ENCODE assay signal across 8 mouse cellular contexts in the genomic region with DNA sequence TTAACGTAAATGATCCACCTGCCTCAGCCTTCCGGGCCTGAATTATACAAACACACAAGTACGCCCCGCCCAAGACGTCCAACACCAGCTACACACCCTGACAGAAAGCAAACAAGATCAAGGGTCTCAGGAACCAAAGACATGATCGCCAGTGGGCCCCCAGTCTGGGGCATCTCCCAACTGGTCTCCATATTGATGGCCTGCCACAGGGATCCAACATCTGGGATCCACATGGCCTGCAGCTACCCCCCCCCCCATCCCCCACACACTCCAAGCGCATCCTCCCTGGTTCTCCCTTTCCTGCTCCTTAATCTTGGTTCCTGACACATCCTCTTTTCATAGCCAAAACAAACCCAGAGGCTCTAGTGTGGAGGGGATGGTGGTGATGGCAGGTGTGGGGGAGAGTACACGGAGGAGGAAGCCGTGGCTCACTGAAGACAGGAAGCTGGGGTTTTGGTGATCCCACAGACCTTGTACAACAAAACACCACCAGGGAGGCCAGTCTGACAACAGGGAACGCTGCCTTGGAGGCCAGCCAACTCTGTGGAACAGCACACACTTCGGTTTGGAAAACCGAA. TPM values are rescaled to one million over a fixed set of nuclear protein-coding genes. Genes with fewer than 3 reads are reported as not detected.
DNase-seq lines count a peak whose midpoint lies in the region; ATAC-seq and TF ChIP-seq lines count a peak whose summit lies in the region.

No protein-coding gene starts in this region.

- no peaks in the 10 kb centered on the region for H3K27me3 ChIP-seq in liver, embryonic 14.5 days (ENCODE audit: control insufficient read depth, insufficient read depth, low read length)

- ATAC-seq in activated CD4-positive, CD25-positive, alpha-beta regulatory T cell, adult 4 months = peak; percentile 81
- ATAC-seq in liver, embryonic 14.5 days (ENCODE audit: insufficient read depth) = peak; percentile 41; the same call in 1 of the 2 replicates

- WGBS in liver, embryonic 14.5 days (ENCODE audit: insufficient replicate concordance) = 22% methylated on average over 12 of the region's 12 CpGs

- peak overlapping the region; percentile 78 for H3K4me2 ChIP-seq in liver, embryonic 14.5 days (ENCODE audit: low read depth)

- H3K27ac ChIP-seq in liver, embryonic 14.5 days = peak overlapping the region; percentile 98

- peaks cover 29% of the 10 kb centered on the region for H3K36me3 ChIP-seq in liver, embryonic 14.5 days (replicated peaks; ENCODE audit: control insufficient read depth, insufficient read depth, low read depth)

- peaks cover 29 to 34% of the 10 kb centered on the region in 2 experiments for H3K4me1 ChIP-seq in liver, embryonic 14.5 days (replicated peaks; ENCODE audit: control insufficient read depth in 2 of 2, insufficient read depth in 2 of 2, low read length in 1 of 2)

- peak overlapping the region; percentile 69 for H3K9ac ChIP-seq in liver, embryonic 14.5 days (replicated peaks)

- no peak for TF ChIP-seq EP300 in liver, embryonic 14.5 days (IDR thresholded peaks at IDR 0.05; ENCODE audit: low read depth)

- DNase-seq in adrenal gland, adult 2 months = peak; percentile 55
- no peak for DNase-seq in adrenal gland, adult 18-20 months (ENCODE audit: low spot score in 2 of 2)
- DNase-seq in gastrocnemius, postnatal 14 days = peak; percentile 72
- DNase-seq in induced T-regulatory cell, adult 2 months (ENCODE audit: low read depth) = peak; percentile 85
- DNase-seq in liver, embryonic 14.5 days (ENCODE audit: low read depth in 3 of 3, low spot score in 3 of 3) = no peak
- DNase-seq in ovary, postnatal 36 days (ENCODE audit: low spot score) = peak; percentile 73
- DNase-seq in left cerebral cortex, adult 18-20 months (ENCODE audit: low spot score in 2 of 2) = no peak

- no peaks in the 10 kb centered on the region for H3K9me3 ChIP-seq in liver, embryonic 14.5 days (ENCODE audit: control insufficient read depth, low read length)

- intact Hi-C loops in gastrocnemius, postnatal 14 days (cut with DNase I; ENCODE audit: low total_unique reads) = no loop called here

- no peak for TF ChIP-seq CTCF in liver, embryonic 14.5 days (IDR thresholded peaks at IDR 0.05; ENCODE audit: low read depth)

- peak overlapping the region in 1 of 2 experiments; percentile 39; a peak in 2 of 4 replicates for H3K4me3 ChIP-seq in liver, embryonic 14.5 days (ENCODE audit: insufficient read depth in 1 of 2, low read depth in 2 of 2, low read length in 2 of 2)

RNA-seq across cellular contexts. Expression of a gene that starts 9.9 kb away (rescaled TPM):
- 10 to 100 TPM; 38.1 to 51.3 TPM for total RNA-seq in adrenal gland, adult 2 months (2021)
- 48.9 and 59.8 TPM in 2 replicates for polyA plus RNA-seq in adrenal gland, adult 2 months (2012; rRNA removed)
- total RNA-seq in adrenal gland, adult 18-20 months (2021) = 10 to 100 TPM; 33.6 to 42.2 TPM
- 10 to 100 TPM; 10.9 to 13.0 TPM for polyA plus RNA-seq in activated CD4-positive, CD25-positive, alpha-beta regulatory T cell, adult 4 months (2017; shearing (Covaris generic))
- total RNA-seq in gastrocnemius, postnatal 14 days (2021) = 10 to 100 TPM; 47.6 to 50.9 TPM
- polyA plus RNA-seq in liver, embryonic 14.5 days (2012; rRNA removed) = 19.3 and 19.8 TPM in 2 replicates
- polyA plus RNA-seq in liver, embryonic 14.5 days (2014; fragmentation: Nextera tagmentation; extraction: Ambion mirVana) = 17.8 and 18.2 TPM in 2 replicates
- total RNA-seq in left cerebral cortex, adult 18-20 months (2021) = 10 to 100 TPM; 34.9 to 35.8 TPM

RNA-seq across cellular contexts. Expression of a gene that starts 10.2 kb away (rescaled TPM):
- total RNA-seq in adrenal gland, adult 2 months (2021) = under 1 TPM; 0.29 to 0.55 TPM
- 0.29 and 0.49 TPM in 2 replicates for polyA plus RNA-seq in adrenal gland, adult 2 months (2012; rRNA removed)
- under 1 TPM; 0.36 to 0.48 TPM for total RNA-seq in adrenal gland, adult 18-20 months (2021)
- polyA plus RNA-seq in activated CD4-positive, CD25-positive, alpha-beta regulatory T cell, adult 4 months (2017; shearing (Covaris generic)) = under 1 TPM; 0.41 to 0.70 TPM
- total RNA-seq in gastrocnemius, postnatal 14 days (2021) = under 1 TPM in 1 of 2 experiments, not detected in 1; 0.13 TPM
- polyA plus RNA-seq in liver, embryonic 14.5 days (2012; rRNA removed) = 0.91 and 2.0 TPM in 2 replicates
- 1.0 and 1.4 TPM in 2 replicates for polyA plus RNA-seq in liver, embryonic 14.5 days (2014; fragmentation: Nextera tagmentation; extraction: Ambion mirVana)
- 1 to 10 TPM in 1 of 2 experiments, under 1 TPM in 1; 0.70 to 1.3 TPM for total RNA-seq in left cerebral cortex, adult 18-20 months (2021)

RNA-seq across cellular contexts. Expression of a gene that starts 33.8 kb away (rescaled TPM):
- total RNA-seq in adrenal gland, adult 2 months (2021) = 10 to 100 TPM; 11.6 to 22.7 TPM
- polyA plus RNA-seq in adrenal gland, adult 2 months (2012; rRNA removed) = 32.5 and 33.5 TPM in 2 replicates
- 10 to 100 TPM; 14.2 to 16.9 TPM for total RNA-seq in adrenal gland, adult 18-20 months (2021)
- 1 to 10 TPM; 1.1 to 2.4 TPM for polyA plus RNA-seq in activated CD4-positive, CD25-positive, alpha-beta regulatory T cell, adult 4 months (2017; shearing (Covaris generic))
- total RNA-seq in gastrocnemius, postnatal 14 days (2021) = 1 to 10 TPM; 4.3 to 5.3 TPM
- 5.2 and 5.9 TPM in 2 replicates for polyA plus RNA-seq in liver, embryonic 14.5 days (2012; rRNA removed)
- polyA plus RNA-seq in liver, embryonic 14.5 days (2014; fragmentation: Nextera tagmentation; extraction: Ambion mirVana) = 2.1 and 2.8 TPM in 2 replicates
- total RNA-seq in left cerebral cortex, adult 18-20 months (2021) = 10 to 100 TPM; 28.7 to 31.0 TPM

RNA-seq across cellular contexts. Expression of a gene that starts 33.9 kb away (rescaled TPM):
- 10 to 100 TPM; 46.8 to 49.5 TPM for total RNA-seq in adrenal gland, adult 2 months (2021)
- 42.7 and 49.6 TPM in 2 replicates for polyA plus RNA-seq in adrenal gland, adult 2 months (2012; rRNA removed)
- total RNA-seq in adrenal gland, adult 18-20 months (2021) = 10 to 100 TPM; 44.1 to 57.6 TPM
- 10 to 100 TPM; 11.7 to 18.4 TPM for polyA plus RNA-seq in activated CD4-positive, CD25-positive, alpha-beta regulatory T cell, adult 4 months (2017; shearing (Covaris generic))
- 10 to 100 TPM; 20.1 to 22.3 TPM for total RNA-seq in gastrocnemius, postnatal 14 days (2021)
- polyA plus RNA-seq in liver, embryonic 14.5 days (2012; rRNA removed) = 9.9 and 12.4 TPM in 2 replicates
- polyA plus RNA-seq in liver, embryonic 14.5 days (2014; fragmentation: Nextera tagmentation; extraction: Ambion mirVana) = 9.9 and 10.1 TPM in 2 replicates
- total RNA-seq in left cerebral cortex, adult 18-20 months (2021) = 10 to 100 TPM; 34.0 to 41.6 TPM

RNA-seq across cellular contexts. Expression of a gene that starts 55.4 kb away (rescaled TPM):
- 1 to 10 TPM in 1 of 2 experiments, not detected in 1; 1.6 TPM for total RNA-seq in adrenal gland, adult 2 months (2021)
- not detected in 2 replicates for polyA plus RNA-seq in adrenal gland, adult 2 months (2012; rRNA removed)
- total RNA-seq in adrenal gland, adult 18-20 months (2021) = under 1 TPM in 1 of 2 experiments, not detected in 1; 0.33 TPM
- polyA plus RNA-seq in activated CD4-positive, CD25-positive, alpha-beta regulatory T cell, adult 4 months (2017; shearing (Covaris generic)) = not detected
- not detected for total RNA-seq in gastrocnemius, postnatal 14 days (2021)
- not detected in 2 replicates for polyA plus RNA-seq in liver, embryonic 14.5 days (2012; rRNA removed)
- not detected in 2 replicates for polyA plus RNA-seq in liver, embryonic 14.5 days (2014; fragmentation: Nextera tagmentation; extraction: Ambion mirVana)
- total RNA-seq in left cerebral cortex, adult 18-20 months (2021) = not detected

Comparison
In these comparisons a context has a peak if more than half of its experiments do, and no peak if none do; other contexts are left out.
1. DNase-seq: peak in adrenal gland, adult 2 months (single experiment), gastrocnemius, postnatal 14 days (single experiment), induced T-regulatory cell, adult 2 months (single experiment) and ovary, postnatal 36 days (single experiment); none in adrenal gland, adult 18-20 months (0 of 2), liver, embryonic 14.5 days (0 of 3) and left cerebral cortex, adult 18-20 months (0 of 2).